Mouse (Mus musculus) testis, adult 2 months (tissue): ENCODE results near the gene Atp7a. TPM values are rescaled to one million over a fixed set of nuclear protein-coding genes. Genes with fewer than 3 reads are reported as not detected.
A peak's percentile ranks its signal among the peaks of the same experiment; 100 is the strongest.

ENCODE experiments used
- H3K27ac ChIP-seq: fragments of 200-500 bp; 2 replicates; pipeline ENCODE4 v1.5.1; 2012; ENCODE audit warnings: low read depth, low read length; ENCODE audit not compliant: control insufficient read depth, insufficient read depth
- H3K27me3 ChIP-seq: fragments of 200-500 bp; 2 replicates; pipeline ENCODE4 v1.6.1; 2012; ENCODE audit warnings: mild to moderate bottlenecking, low read length, moderate library complexity; ENCODE audit not compliant: control insufficient read depth, insufficient read depth
- H3K36me3 ChIP-seq: fragments of 200-500 bp; 2 replicates; pipeline ENCODE4 v1.6.1; 2012; ENCODE audit warnings: mild to moderate bottlenecking, low read length; ENCODE audit not compliant: control insufficient read depth, insufficient read depth
- H3K4me1 ChIP-seq: fragments of 200-500 bp; 2 replicates; pipeline ENCODE4 v1.6.1; 2012; ENCODE audit warnings: low read length; ENCODE audit not compliant: control insufficient read depth, insufficient read depth
- H3K4me3 ChIP-seq: fragments of 200-500 bp; 2 replicates; pipeline ENCODE4 v1.5.1; 2012; ENCODE audit warnings: low read depth, mild to moderate bottlenecking, low read length, moderate library complexity, mixed read lengths; ENCODE audit not compliant: control insufficient read depth
- CTCF ChIP-seq: fragments of 200-500 bp; IDR thresholded peaks from 2 replicates; pipeline ENCODE4 v1.5.1; 2012; ENCODE audit warnings: low read depth, mild to moderate bottlenecking, inconsistent platforms, low read length, moderate library complexity; ENCODE audit not compliant: control insufficient read depth, insufficient read depth, insufficient replicate concordance
- POLR2A ChIP-seq: fragments of 200-500 bp; IDR thresholded peaks from 2 replicates; pipeline ENCODE4 v1.6.1; 2012; ENCODE audit warnings: low read depth, mild to moderate bottlenecking, inconsistent platforms, low read length, moderate library complexity; ENCODE audit not compliant: control insufficient read depth
- polyA plus RNA-seq: library from polyadenylated mRNA; depleted of rRNA; stranded (reverse); fragments of >200 nt; gene quantifications from 2 replicates; pipeline ENCODE4 v1.2.3, GENCODE M21; 2012; rRNA removed

Atp7a gene
- polyA plus RNA-seq, 1 experiment, result 2.7 TPM

DNA sequence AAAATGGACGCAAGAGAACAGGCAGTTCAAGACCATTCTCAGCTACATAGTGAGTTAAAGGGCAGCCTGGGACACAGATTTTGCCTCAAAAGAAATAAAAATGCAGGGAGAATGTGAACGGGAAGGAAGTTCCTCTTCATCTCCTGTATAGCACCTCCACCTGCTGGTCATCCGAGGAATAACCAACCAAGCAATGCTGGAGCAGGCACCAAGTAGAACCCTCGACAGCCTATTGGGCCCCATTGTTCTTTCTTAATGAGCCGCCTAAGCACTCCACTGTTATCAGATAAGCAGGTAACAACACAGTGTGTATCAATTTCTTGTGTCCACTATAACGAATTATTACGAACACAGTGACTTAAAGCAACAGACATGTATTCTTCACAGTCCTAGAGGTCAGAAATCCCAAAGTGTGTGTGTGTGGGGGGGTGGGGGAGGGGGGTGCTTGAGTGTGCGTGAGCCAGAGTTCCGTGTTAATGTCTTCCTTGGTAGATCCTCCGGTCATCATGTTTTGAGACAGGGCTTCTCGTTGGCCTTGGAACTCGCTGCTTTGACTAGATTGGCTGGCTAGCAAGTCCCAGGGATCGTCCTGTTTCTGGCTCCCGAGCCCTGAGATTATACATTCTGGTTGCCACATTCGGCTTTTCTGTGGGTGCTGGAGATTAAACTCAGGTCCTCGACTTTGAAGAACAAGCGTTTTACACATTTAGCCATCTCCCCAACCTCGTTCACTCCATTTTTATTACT lies 144.2 kb downstream of the Atp7a start:
- H3K4me1 ChIP-seq, result no peaks in the 10 kb centered on the region
- peak overlapping the region; percentile 49 for H3K4me3 ChIP-seq
- no peaks in the 10 kb centered on the region for H3K36me3 ChIP-seq
- TF ChIP-seq CTCF (peak; percentile 28; the same call in 1 of the 2 replicates), POLR2A (no peak)
- H3K27me3 ChIP-seq, result no peaks in the 10 kb centered on the region
- H3K27ac ChIP-seq, result no peak overlapping the region

DNA sequence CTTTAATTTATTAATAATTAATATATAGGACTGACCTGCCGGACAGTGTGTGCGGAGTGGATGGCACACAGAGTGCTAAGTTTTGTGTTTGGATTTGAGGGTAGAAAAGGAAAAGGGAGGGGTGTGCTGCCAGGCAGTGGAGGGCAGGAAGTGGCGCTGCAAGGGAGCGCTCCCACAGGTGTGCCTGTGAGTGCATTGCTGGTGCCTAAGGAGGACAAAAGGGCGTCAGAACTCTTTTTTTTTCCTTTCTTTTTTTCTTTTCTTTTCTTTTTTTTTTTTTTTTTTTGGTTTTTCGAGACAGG lies 144.7 kb downstream of the Atp7a start:
- no peaks in the 10 kb centered on the region for H3K4me1 ChIP-seq
- H3K36me3 ChIP-seq, result no peaks in the 10 kb centered on the region
- H3K27ac ChIP-seq, result no peak overlapping the region
- TF ChIP-seq CTCF (no peak), POLR2A (no peak)
- no peaks in the 10 kb centered on the region for H3K27me3 ChIP-seq
- H3K4me3 ChIP-seq, result no peak overlapping the region

Other genes with a start within 250 kb of the Atp7a start
- 3.1 and 4.6 TPM in 2 replicates for gene Atrx, start 97.9 kb upstream of the Atp7a start, polyA plus RNA-seq
- 1.2 and 1.3 TPM in 2 replicates for gene Magt1, start 15.4 kb upstream of the Atp7a start, polyA plus RNA-seq
- gene Cox7b, start 11.6 kb upstream of the Atp7a start, polyA plus RNA-seq, result 10.1 and 10.3 TPM in 2 replicates
- 0.05 TPM in 2 replicates for gene Tlr13, start 115.9 kb downstream of the Atp7a start, polyA plus RNA-seq
- gene Pgk1, start 159.8 kb downstream of the Atp7a start, polyA plus RNA-seq, result 11.9 and 13.5 TPM in 2 replicates
- 11.1 and 14.7 TPM in 2 replicates for gene Taf9b, start 193.9 kb downstream of the Atp7a start, polyA plus RNA-seq
- gene Fnd3c2, start 228.1 kb downstream of the Atp7a start, polyA plus RNA-seq, result not detected in 2 replicates